Mouse (Mus musculus): Measurements from ENCODE around the gene Atp1a3. TPM values are rescaled to one million over a fixed set of nuclear protein-coding genes. Genes with fewer than 3 reads are reported as not detected.

The Atp1a3 gene
- polyA plus RNA-seq, 1 experiment from 2014 or later, result 1.4 TPM

GRCm38 (mm10) chr7:25031528-25031927 lies 25.8 kb upstream of the Atp1a3 start:
- H3K4me2 ChIP-seq, result no peak overlapping the region
- no peak overlapping the region for H3K27ac ChIP-seq (ENCODE audit: low read depth, low read length)
- no peak for DNase-seq (ENCODE audit: low spot score)
- no peaks in the 10 kb centered on the region for H3K27me3 ChIP-seq (replicated peaks; ENCODE audit: control insufficient read depth, insufficient read depth, low read length)
- no peak overlapping the region for H3K9ac ChIP-seq (ENCODE audit: low read depth, low read length)
- no peaks in the 10 kb centered on the region for H3K4me1 ChIP-seq (replicated peaks; ENCODE audit: control insufficient read depth, insufficient read depth, low read length)
- no peak for ATAC-seq (replicated peaks; ENCODE audit: low FRiP score)
- WGBS, result 61% methylated on average over 3 of the region's 3 CpGs
- peaks cover 5% of the 10 kb centered on the region; the same call in 1 of the 2 replicates for H3K36me3 ChIP-seq (ENCODE audit: control insufficient read depth, insufficient read depth, low read length)
- no peaks in the 10 kb centered on the region for H3K9me3 ChIP-seq (ENCODE audit: control insufficient read depth, low read length)
- no peak overlapping the region for H3K4me3 ChIP-seq (ENCODE audit: low read depth, low read length)

GRCm38 (mm10) chr7:25030032-25030753 lies 24.4 kb upstream of the Atp1a3 start:
- no peak overlapping the region for H3K27ac ChIP-seq (ENCODE audit: low read depth, low read length)
- no peak overlapping the region for H3K4me2 ChIP-seq
- H3K9me3 ChIP-seq (ENCODE audit: control insufficient read depth, low read length), result no peaks in the 10 kb centered on the region
- WGBS, result 43% methylated on average over 5 of the region's 5 CpGs
- H3K4me3 ChIP-seq (ENCODE audit: low read depth, low read length), result no peak overlapping the region
- ATAC-seq (replicated peaks; ENCODE audit: low FRiP score) (no peak; the same call in 1 of the 2 replicates), DNase-seq (ENCODE audit: low spot score) (peak; percentile 71)
- peaks cover 2% of the 10 kb centered on the region; the same call in 1 of the 2 replicates for H3K36me3 ChIP-seq (ENCODE audit: control insufficient read depth, insufficient read depth, low read length)
- no peaks in the 10 kb centered on the region for H3K27me3 ChIP-seq (replicated peaks; ENCODE audit: control insufficient read depth, insufficient read depth, low read length)
- H3K4me1 ChIP-seq (replicated peaks; ENCODE audit: control insufficient read depth, insufficient read depth, low read length), result no peaks in the 10 kb centered on the region
- no peak overlapping the region for H3K9ac ChIP-seq (ENCODE audit: low read depth, low read length)

DNA sequence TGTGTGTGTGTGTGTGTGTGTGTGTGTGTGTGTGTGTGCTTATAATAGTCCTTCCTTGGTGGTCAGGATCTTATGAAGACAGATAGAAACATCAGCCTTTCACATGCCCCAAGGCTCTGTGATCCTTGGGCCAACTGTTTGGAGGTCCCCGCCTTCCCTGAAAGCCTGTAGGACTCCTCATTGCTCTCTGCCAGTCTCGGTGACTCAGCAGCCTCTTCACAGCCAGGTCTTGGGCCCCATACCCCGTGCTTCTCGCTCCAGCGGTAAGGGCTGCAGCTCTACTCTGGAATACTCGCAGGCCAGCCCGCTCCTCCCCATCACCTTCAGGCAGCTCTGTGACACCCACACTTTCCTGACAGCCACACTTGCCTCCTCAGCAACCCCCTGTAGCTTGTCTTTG lies 20.7 kb upstream of the Atp1a3 start:
- H3K4me3 ChIP-seq (ENCODE audit: low read depth, low read length), result no peak overlapping the region
- WGBS, result 45% methylated on average over 7 of the region's 7 CpGs
- DNase-seq (ENCODE audit: low spot score), result no peak
- H3K4me2 ChIP-seq, result no peak overlapping the region
- no peaks in the 10 kb centered on the region for H3K4me1 ChIP-seq (replicated peaks; ENCODE audit: control insufficient read depth, insufficient read depth, low read length)
- no peak overlapping the region for H3K9ac ChIP-seq (ENCODE audit: low read depth, low read length)
- peaks cover 5% of the 10 kb centered on the region; the same call in 1 of the 2 replicates for H3K36me3 ChIP-seq (ENCODE audit: control insufficient read depth, insufficient read depth, low read length)
- H3K27me3 ChIP-seq (replicated peaks; ENCODE audit: control insufficient read depth, insufficient read depth, low read length), result no peaks in the 10 kb centered on the region
- H3K27ac ChIP-seq (ENCODE audit: low read depth, low read length), result no peak overlapping the region
- H3K9me3 ChIP-seq (ENCODE audit: control insufficient read depth, low read length), result no peaks in the 10 kb centered on the region
- no peak for ATAC-seq (replicated peaks; ENCODE audit: low FRiP score)

DNA sequence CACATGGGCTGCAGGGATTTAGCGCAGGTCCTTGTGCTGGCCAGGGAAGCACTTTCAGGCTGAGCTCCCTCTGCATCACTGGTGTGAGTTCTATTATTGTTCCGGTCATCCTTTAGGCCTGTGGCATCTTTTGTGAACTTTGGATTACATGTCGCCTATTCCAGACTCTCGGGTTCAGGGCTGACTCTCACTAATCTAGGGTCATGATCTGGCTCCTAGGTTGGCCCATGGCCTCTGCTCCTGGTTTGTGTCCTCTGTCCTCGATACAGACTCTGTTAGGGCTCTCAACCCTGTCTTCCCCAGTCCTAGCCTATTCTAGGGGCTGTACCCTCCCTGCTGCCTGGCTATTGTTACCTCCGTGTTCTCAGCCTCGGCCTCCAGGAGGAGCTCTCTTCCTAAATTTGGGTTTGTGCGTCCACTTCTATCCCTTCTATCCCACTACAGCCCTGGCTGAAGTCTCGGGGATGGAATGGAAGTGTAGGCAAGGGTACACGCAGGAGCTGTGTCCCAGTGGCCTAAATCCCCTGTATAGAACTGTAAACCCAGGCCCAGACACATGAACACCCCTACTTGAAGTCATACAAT lies 20.2 kb upstream of the Atp1a3 start:
- ATAC-seq (replicated peaks; ENCODE audit: low FRiP score) (no peak), DNase-seq (ENCODE audit: low spot score) (no peak)
- Histone ChIP-seq H3K4me1 (replicated peaks; ENCODE audit: control insufficient read depth, insufficient read depth, low read length) (no peaks in the 10 kb centered on the region), H3K9me3 (ENCODE audit: control insufficient read depth, low read length) (no peaks in the 10 kb centered on the region), H3K27ac (ENCODE audit: low read depth, low read length) (no peak overlapping the region; the same call in 1 of the 2 replicates), H3K4me2 (no peak overlapping the region), H3K9ac (ENCODE audit: low read depth, low read length) (no peak overlapping the region), H3K4me3 (ENCODE audit: low read depth, low read length) (no peak overlapping the region), H3K36me3 (ENCODE audit: control insufficient read depth, insufficient read depth, low read length) (peaks cover 6% of the 10 kb centered on the region; the same call in 1 of the 2 replicates), H3K27me3 (replicated peaks; ENCODE audit: control insufficient read depth, insufficient read depth, low read length) (no peaks in the 10 kb centered on the region)
- 57% methylated on average over 10 of the region's 10 CpGs for WGBS

DNA sequence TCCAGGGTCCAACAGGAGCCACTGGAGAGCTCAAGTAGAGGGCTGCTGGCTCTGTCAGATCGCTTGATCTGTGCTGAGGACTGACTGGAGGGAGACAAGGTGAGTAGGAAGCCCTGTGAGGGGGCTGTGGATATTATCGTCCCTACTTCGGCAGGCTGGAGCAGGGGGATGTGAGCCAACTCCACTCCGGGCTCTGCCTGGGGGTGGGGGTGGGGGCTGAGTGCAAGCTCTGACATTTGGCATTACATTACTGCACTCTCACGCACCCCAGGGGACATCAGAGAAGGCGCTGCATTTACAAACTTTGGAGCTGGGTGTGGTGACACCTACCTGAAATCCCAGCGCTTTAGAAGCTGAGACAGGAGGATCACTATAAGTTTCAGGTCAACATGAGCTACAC lies 5.8 kb upstream of the Atp1a3 start:
- Histone ChIP-seq H3K4me3 (ENCODE audit: low read depth, low read length) (no peak overlapping the region), H3K36me3 (ENCODE audit: control insufficient read depth, insufficient read depth, low read length) (no peaks in the 10 kb centered on the region; the same call in 1 of the 2 replicates), H3K4me2 (no peak overlapping the region), H3K9me3 (ENCODE audit: control insufficient read depth, low read length) (no peaks in the 10 kb centered on the region), H3K9ac (ENCODE audit: low read depth, low read length) (no peak overlapping the region), H3K27ac (ENCODE audit: low read depth, low read length) (no peak overlapping the region), H3K27me3 (replicated peaks; ENCODE audit: control insufficient read depth, insufficient read depth, low read length) (peaks cover 56% of the 10 kb centered on the region), H3K4me1 (replicated peaks; ENCODE audit: control insufficient read depth, insufficient read depth, low read length) (0 out of 2 replicates have a peak, but pooled peaks cover 6% of the 10 kb centered on the region)
- DNase-seq (ENCODE audit: low spot score), result no peak
- no peak for ATAC-seq (replicated peaks; ENCODE audit: low FRiP score)
- 49% methylated on average over 7 of the region's 7 CpGs for WGBS

GRCm38 (mm10) chr7:25010090-25010913 lies 4.5 kb upstream of the Atp1a3 start:
- Histone ChIP-seq H3K9ac (ENCODE audit: low read depth, low read length) (no peak overlapping the region), H3K27me3 (replicated peaks; ENCODE audit: control insufficient read depth, insufficient read depth, low read length) (peaks cover 69% of the 10 kb centered on the region), H3K4me1 (replicated peaks; ENCODE audit: control insufficient read depth, insufficient read depth, low read length) (peaks cover 8% of the 10 kb centered on the region), H3K4me2 (peak overlapping the region; percentile 65), H3K9me3 (ENCODE audit: control insufficient read depth, low read length) (no peaks in the 10 kb centered on the region), H3K27ac (ENCODE audit: low read depth, low read length) (no peak overlapping the region), H3K36me3 (ENCODE audit: control insufficient read depth, insufficient read depth, low read length) (no peaks in the 10 kb centered on the region; the same call in 1 of the 2 replicates), H3K4me3 (ENCODE audit: low read depth, low read length) (peak overlapping the region; percentile 37)
- peak; percentile 46; the same call in 1 of the 2 replicates for ATAC-seq (replicated peaks; ENCODE audit: low FRiP score)
- WGBS, result 3% methylated on average over 96 of the region's 97 CpGs
- peak; percentile 64 for DNase-seq (ENCODE audit: low spot score)

DNA sequence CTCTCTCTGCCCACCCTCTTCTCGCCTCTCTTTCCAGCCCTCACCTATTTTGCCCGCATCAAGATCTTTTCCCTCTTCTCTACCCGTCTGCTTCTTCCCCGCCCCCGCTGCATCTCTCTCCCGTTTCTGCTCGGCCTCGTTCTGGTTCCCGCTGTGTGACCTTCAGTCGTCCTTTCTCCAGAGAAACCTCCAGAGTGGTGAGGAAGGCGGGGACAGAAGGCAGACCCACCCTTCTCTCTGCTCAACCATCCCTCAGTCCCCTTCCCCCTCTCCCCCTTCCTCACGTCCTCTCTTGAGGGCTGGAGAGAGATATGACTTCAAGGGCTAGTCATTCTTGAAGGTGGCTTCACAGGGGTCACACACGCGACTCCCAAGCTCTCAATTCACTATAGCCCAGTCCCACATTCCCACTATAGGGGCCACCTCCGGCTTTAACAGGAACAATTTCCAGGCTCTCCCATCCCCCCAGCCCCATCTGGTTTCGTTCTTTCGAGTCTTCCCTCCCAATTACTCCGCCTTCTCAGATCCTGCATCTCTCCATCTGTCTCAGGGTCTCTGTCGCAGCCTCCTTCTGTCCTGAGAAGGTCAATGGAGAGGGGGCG lies 3.4 kb upstream of the Atp1a3 start:
- Histone ChIP-seq H3K27me3 (replicated peaks; ENCODE audit: control insufficient read depth, insufficient read depth, low read length) (peaks cover 80% of the 10 kb centered on the region), H3K27ac (ENCODE audit: low read depth, low read length) (no peak overlapping the region), H3K4me3 (ENCODE audit: low read depth, low read length) (no peak overlapping the region), H3K9ac (ENCODE audit: low read depth, low read length) (no peak overlapping the region), H3K9me3 (ENCODE audit: control insufficient read depth, low read length) (no peaks in the 10 kb centered on the region), H3K4me2 (no peak overlapping the region), H3K4me1 (replicated peaks; ENCODE audit: control insufficient read depth, insufficient read depth, low read length) (peaks cover 11% of the 10 kb centered on the region), H3K36me3 (ENCODE audit: control insufficient read depth, insufficient read depth, low read length) (no peaks in the 10 kb centered on the region; the same call in 1 of the 2 replicates)
- no peak for ATAC-seq (replicated peaks; ENCODE audit: low FRiP score)
- DNase-seq (ENCODE audit: low spot score), result no peak
- 13% methylated on average over 20 of the region's 20 CpGs for WGBS

- H3K9ac ChIP-seq (ENCODE audit: low read depth, low read length), result no peak overlapping the region
- no peaks in the 10 kb centered on the region; the same call in 1 of the 2 replicates for H3K36me3 ChIP-seq (ENCODE audit: control insufficient read depth, insufficient read depth, low read length)
- 3% methylated on average over 17 of the region's 17 CpGs for WGBS
- DNase-seq (ENCODE audit: low spot score) (peak; percentile 76), ATAC-seq (replicated peaks; ENCODE audit: low FRiP score) (no peak)
- no peak overlapping the region for H3K4me2 ChIP-seq
- H3K4me1 ChIP-seq (replicated peaks; ENCODE audit: control insufficient read depth, insufficient read depth, low read length), result peaks cover 11% of the 10 kb centered on the region
- no peak overlapping the region for H3K27ac ChIP-seq (ENCODE audit: low read depth, low read length)
- no peaks in the 10 kb centered on the region for H3K9me3 ChIP-seq (ENCODE audit: control insufficient read depth, low read length)
- peaks cover 86% of the 10 kb centered on the region for H3K27me3 ChIP-seq (replicated peaks; ENCODE audit: control insufficient read depth, insufficient read depth, low read length)
- H3K4me3 ChIP-seq (ENCODE audit: low read depth, low read length), result no peak overlapping the region
Measured at GRCm38 (mm10) chr7:25008635-25009034, 2.9 kb upstream of the Atp1a3 start.

Data from liver, embryonic 11.5 days (tissue).